Mouse (Mus musculus) kidney, adult 2 months (tissue): Measurements from ENCODE around the gene Nagpa. TPM values are rescaled to one million over a fixed set of nuclear protein-coding genes. Genes with fewer than 3 reads are reported as not detected.
A peak's percentile ranks its signal among the peaks of the same experiment; 100 is the strongest.

ENCODE experiments used
- DNase-seq: peaks from one replicate; pipeline ENCODE4 v3.0.0; 2021
- H3K27ac ChIP-seq: fragments of 200-500 bp; 2 replicates; pipeline ENCODE4 v1.5.1; 2012; ENCODE audit warnings: low read depth, low read length, control low read depth, inconsistent platforms; ENCODE audit not compliant: insufficient read depth
- H3K27me3 ChIP-seq: fragments of 200-500 bp; replicated peaks from 2 replicates; pipeline ENCODE4 v1.6.1; 2012; ENCODE audit warnings: mild to moderate bottlenecking, moderate library complexity, low read length, inconsistent platforms; ENCODE audit not compliant: control insufficient read depth, insufficient read depth
- H3K36me3 ChIP-seq: fragments of 200-500 bp; 2 replicates; pipeline ENCODE4 v1.6.1; 2012; ENCODE audit warnings: mild to moderate bottlenecking, moderate library complexity, low read length, inconsistent platforms; ENCODE audit not compliant: control insufficient read depth, insufficient read depth
- H3K4me1 ChIP-seq: fragments of 200-500 bp; 2 replicates; pipeline ENCODE4 v1.6.1; 2011; ENCODE audit warnings: low read length; ENCODE audit not compliant: control insufficient read depth, insufficient read depth
- H3K4me3 ChIP-seq: fragments of 200-500 bp; 2 replicates; pipeline ENCODE4 v1.5.1; 2011; ENCODE audit warnings: mild to moderate bottlenecking, low read depth, low read length, control low read depth; ENCODE audit not compliant: insufficient read depth
- CTCF ChIP-seq: fragments of 200-500 bp; conservative IDR thresholded peaks from 2 replicates; pipeline ENCODE4 v1.5.1; 2011; ENCODE audit warnings: low read depth, mild to moderate bottlenecking, control low read depth, low read length, moderate library complexity, mixed read lengths; ENCODE audit not compliant: insufficient read depth, insufficient read length
- POLR2A ChIP-seq: fragments of 200-500 bp; IDR thresholded peaks from one replicate; pipeline ENCODE4 v1.6.1; 2011; ENCODE audit warnings: low read depth, low read length, control low read depth
- WGBS: fragments of 180-500 bp; shearing (Covaris S2); methylation state at CpG from one replicate; pipeline ENCODE4 v1.1.7; 2018; 5-methylcytosine and 5-hydroxymethylcytosine counted together
- polyA plus RNA-seq: library from polyadenylated mRNA; depleted of rRNA; stranded (reverse); fragments of >200 nt; gene quantifications from 2 replicates; pipeline ENCODE4 v1.2.3, GENCODE M21; 2012

Gene Nagpa
- polyA plus RNA-seq, 1 experiment: 30.5 TPM

DNA sequence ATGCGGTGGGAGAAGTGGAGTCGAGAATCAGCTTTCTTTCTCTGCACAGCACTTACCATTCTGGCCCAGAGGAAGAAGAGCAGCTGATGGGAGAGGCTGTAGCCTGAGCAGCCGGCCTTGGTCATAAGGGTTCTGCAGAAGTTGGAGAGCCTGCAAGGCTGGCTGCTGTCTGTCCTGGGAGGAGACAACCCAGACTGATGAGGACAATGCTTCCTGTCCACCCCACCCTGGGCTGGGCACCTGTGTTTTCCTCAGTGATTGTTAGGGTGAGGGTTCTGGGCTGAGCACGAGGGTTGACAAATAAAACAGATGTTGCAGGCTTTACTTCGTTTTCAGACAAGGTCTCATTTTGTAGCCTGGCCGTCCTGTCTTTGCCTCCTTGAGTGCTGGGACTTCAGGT is 12.9 kb upstream of the Nagpa start:
- 51% methylated on average over 6 of the region's 6 CpGs for WGBS
- no peak for DNase-seq
- 0 out of 2 replicates have a peak, but pooled peaks cover 2% of the 10 kb centered on the region for H3K4me1 ChIP-seq
- H3K27me3 ChIP-seq: no peaks in the 10 kb centered on the region
- no peak overlapping the region for H3K27ac ChIP-seq
- H3K36me3 ChIP-seq: no peaks in the 10 kb centered on the region
- no peak overlapping the region for H3K4me3 ChIP-seq
- TF ChIP-seq CTCF (no peak), POLR2A (no peak)

DNA sequence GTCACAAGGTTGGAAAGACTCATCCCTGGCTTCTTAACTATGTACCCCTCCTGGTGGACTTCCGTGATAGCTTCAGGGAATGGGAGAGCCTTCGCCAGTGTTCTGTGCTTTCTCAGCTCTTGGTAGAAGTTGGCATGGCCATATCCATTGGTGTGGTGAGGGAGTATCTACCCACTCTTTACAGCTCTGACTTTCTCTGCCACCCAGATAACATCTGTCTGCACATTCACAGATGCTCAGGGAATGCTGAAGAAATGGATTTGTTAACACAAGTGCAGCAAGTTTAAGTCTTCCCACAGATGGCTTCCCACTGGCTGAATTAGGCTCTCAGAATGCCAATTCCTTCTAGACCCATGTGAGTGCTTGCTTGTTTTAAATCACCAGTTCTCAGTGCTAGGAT is 10.3 kb upstream of the Nagpa start:
- DNase-seq: no peak
- Histone ChIP-seq H3K4me1 (0 out of 2 replicates have a peak, but pooled peaks cover 2% of the 10 kb centered on the region), H3K4me3 (no peak overlapping the region), H3K27me3 (no peaks in the 10 kb centered on the region), H3K36me3 (no peaks in the 10 kb centered on the region), H3K27ac (no peak overlapping the region)
- TF ChIP-seq CTCF: no peak
- TF ChIP-seq POLR2A: no peak
- 89% methylated on average over 2 of the region's 2 CpGs for WGBS

DNA sequence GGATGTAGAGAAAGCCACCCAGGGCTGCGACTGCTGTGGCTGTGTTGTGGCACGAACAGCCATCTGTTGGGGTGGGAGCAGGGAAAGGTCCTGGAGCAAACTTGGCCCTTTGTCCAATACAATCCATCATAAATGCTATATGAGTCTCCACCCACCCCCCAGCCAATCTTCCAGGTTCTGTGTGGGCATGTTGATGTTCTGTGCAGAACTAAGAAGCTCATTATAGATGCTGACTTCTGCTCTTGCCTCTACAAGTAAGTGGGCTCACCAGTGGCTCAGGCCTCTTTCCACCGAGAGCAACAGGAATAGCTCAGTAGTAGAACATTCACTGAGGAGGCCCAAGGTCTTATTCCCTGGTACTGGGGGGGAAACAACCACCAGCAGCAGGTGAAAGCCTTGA is 8.3 kb upstream of the Nagpa start:
- WGBS: 86% methylated on average over 3 of the region's 3 CpGs
- Histone ChIP-seq H3K27ac (no peak overlapping the region), H3K36me3 (no peaks in the 10 kb centered on the region), H3K27me3 (no peaks in the 10 kb centered on the region), H3K4me1 (no peaks in the 10 kb centered on the region), H3K4me3 (no peak overlapping the region)
- TF ChIP-seq POLR2A (no peak), CTCF (no peak)
- DNase-seq: no peak

DNA sequence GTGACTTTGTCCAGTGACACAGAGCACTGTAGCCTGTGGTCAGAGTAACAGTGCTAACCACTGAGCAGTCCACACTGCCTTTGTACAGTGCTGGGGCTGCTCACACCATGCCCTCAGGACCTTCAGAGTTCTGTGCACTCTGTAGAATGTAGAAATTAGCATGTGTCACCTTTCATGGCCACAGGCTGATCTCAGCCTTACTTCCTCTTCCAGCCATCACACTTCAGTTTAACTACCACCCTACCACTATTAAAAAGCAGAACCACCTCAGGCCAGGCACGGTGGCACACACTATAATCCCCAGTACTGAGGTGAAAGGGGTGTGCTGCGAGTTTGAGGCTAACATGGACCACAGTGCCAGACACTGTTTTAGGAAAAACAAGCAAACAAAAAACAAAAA is 6.6 kb upstream of the Nagpa start:
- Histone ChIP-seq H3K27me3 (no peaks in the 10 kb centered on the region), H3K27ac (no peak overlapping the region), H3K4me3 (no peak overlapping the region), H3K36me3 (no peaks in the 10 kb centered on the region), H3K4me1 (no peaks in the 10 kb centered on the region)
- DNase-seq: no peak
- no peak for TF ChIP-seq CTCF
- no peak for TF ChIP-seq POLR2A
- WGBS: 66% methylated on average over 2 of the region's 2 CpGs

DNA sequence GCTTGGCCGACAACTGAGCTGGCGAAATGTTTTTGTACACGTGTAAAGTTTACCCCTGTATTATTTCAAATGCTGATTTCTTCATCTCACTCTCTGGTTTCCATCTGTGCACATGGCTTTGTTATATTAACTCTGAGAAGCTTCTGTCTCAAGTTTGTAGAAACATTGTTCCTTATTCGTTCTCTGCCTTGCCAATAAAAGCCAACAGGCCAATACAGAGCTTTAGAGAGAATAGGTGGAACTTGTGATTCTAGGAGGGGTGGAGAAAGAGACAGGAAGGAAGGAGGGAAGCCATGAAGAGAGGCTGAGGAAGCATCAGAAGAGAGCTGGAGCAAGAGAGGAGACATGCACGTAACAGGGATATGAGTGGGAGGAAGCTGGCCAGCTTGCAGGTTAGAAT is 2.2 kb upstream of the Nagpa start:
- TF ChIP-seq CTCF (no peak), POLR2A (no peak)
- Histone ChIP-seq H3K27ac (no peak overlapping the region), H3K36me3 (no peaks in the 10 kb centered on the region), H3K4me1 (no peaks in the 10 kb centered on the region), H3K4me3 (no peak overlapping the region), H3K27me3 (no peaks in the 10 kb centered on the region)
- no peak for DNase-seq
- WGBS: 74% methylated on average over 5 of the region's 5 CpGs

DNA sequence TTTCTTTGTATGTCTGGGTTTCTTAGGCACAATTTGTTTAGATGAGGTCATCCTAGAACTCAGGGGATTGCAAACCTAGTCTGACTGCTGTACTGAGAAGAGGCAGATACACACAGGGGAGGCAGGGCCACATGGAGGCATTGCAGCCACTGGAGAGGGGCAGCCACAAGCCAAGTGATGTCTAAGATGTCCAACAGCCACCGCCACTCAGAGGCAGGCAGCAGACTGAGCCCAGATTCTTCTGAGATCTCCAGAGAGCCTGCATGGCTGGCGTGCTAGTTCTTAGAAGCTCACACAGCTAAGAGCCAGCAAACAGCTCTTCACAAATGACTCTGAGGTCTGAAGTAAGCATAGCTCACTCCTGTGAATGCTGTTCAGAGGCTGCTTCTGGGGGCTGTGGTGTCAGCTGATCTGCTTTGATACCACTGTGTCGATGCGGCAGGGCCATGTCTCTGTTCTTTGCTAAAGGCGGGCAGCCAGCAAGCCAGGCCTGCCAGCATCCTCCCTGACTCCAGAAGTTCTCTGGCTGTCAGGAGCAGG is 1.7 kb upstream of the Nagpa start:
- Histone ChIP-seq H3K27me3 (no peaks in the 10 kb centered on the region), H3K4me1 (no peaks in the 10 kb centered on the region), H3K4me3 (no peak overlapping the region), H3K27ac (no peak overlapping the region), H3K36me3 (peaks cover under 1% of the 10 kb centered on the region; the same call in 1 of the 2 replicates)
- TF ChIP-seq CTCF: no peak
- DNase-seq: no peak
- 96% methylated on average over 5 of the region's 5 CpGs for WGBS

DNA sequence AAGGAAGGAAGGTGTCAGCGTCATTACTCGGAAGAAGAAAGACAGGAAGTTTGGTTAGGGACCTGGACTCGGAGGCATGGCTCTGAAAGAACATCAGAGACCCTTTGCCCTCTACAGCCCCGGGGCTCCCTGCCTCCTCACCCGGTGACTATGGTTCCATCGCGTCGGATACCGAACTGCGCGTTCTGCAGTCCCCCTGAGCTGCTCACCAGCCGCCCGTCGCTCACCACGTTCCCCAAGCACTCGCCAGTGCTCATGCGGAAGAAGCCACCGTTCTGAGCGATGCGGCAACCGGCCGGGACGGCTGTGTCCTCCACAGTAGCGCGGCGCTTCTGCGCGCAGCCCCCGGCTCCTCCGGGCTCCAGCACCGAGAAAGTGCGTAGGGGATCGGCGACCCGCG is 612 bp downstream of the Nagpa start:
- Histone ChIP-seq H3K4me1 (no peaks in the 10 kb centered on the region), H3K27ac (no peak overlapping the region), H3K27me3 (no peaks in the 10 kb centered on the region), H3K36me3 (peaks cover 1% of the 10 kb centered on the region; the same call in 1 of the 2 replicates), H3K4me3 (peak overlapping the region; percentile 82)
- TF ChIP-seq POLR2A (no peak), CTCF (no peak)
- peak; percentile 27 for DNase-seq
- WGBS: under 1% methylated on average over 36 of the region's 36 CpGs

DNA sequence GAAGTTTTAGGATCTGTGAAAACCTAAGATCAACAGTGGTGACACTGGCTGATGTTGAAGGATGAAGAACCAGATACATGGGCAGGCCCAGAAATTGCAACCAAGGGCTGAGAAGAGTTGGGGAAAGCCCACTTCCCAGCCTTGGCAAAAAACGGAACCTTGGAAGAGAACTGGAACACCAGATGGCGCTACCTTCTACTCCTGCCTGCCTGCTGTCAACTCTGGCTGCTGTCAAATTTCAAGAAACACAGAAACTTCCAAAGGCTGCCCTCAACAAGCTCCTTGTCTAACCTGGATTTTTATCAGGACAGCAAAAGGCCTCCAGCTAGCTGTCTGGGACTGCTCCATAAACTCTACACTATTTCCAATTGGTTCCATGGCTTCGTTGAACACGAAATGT is 1.1 kb downstream of the Nagpa start:
- no peak for TF ChIP-seq POLR2A
- TF ChIP-seq CTCF: peak; percentile 78
- H3K27ac ChIP-seq: no peak overlapping the region
- DNase-seq: peak; percentile 72
- WGBS: 9% methylated on average over 4 of the region's 4 CpGs
- H3K27me3 ChIP-seq: no peaks in the 10 kb centered on the region
- peak overlapping the region; percentile 82; the same call in 1 of the 2 replicates for H3K4me3 ChIP-seq
- peaks cover 1% of the 10 kb centered on the region; the same call in 1 of the 2 replicates for H3K36me3 ChIP-seq
- H3K4me1 ChIP-seq: no peaks in the 10 kb centered on the region
